In the genomic region with DNA sequence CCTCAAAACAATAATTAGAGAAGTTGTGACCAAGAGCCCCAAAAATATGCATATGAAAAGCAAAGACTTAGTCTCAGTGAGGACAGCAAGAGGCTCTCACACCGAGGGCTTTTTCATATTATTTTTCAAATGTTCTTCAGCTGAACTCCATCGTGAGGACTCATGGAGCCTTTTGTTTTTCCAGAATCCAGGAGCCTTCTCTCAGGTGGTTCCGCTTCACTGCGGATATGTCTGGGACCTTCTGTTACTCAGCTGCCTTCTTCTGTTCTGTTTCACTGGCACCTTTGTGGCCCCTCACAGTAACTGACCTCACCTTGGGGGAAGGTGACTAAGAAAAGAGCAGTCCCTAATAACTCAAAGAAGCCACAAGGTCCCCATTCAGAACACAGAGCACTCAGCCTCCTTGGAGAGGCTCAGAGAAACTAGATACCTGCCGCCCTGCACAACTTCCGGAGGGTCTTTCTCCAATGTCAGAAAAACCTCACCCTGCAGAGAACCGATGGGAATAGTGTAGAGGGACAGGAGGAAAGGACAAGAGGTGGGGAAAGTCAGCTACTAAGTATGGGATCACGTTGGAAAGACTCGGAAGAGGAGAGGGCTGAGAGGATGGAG, we compare ENCODE assay signal across 8 mouse cellular contexts. TPM values are rescaled to one million over a fixed set of nuclear protein-coding genes. Genes with fewer than 3 reads are reported as not detected.
DNase-seq lines count a peak whose midpoint lies in the region; ATAC-seq and TF ChIP-seq lines count a peak whose summit lies in the region.

No protein-coding gene starts in this region.

- no peaks in the 10 kb centered on the region for H3K36me3 ChIP-seq in lung, embryonic 14.5 days (ENCODE audit: insufficient read depth)
- no peaks in the 10 kb centered on the region for H3K36me3 ChIP-seq in embryonic facial prominence, embryonic 15.5 days
- H3K36me3 ChIP-seq in limb, embryonic 10.5 days, result no peaks in the 10 kb centered on the region
- H3K36me3 ChIP-seq in neural tube, embryonic 15.5 days, result no peaks in the 10 kb centered on the region

- peaks cover 16% of the 10 kb centered on the region; the same call in 1 of the 2 replicates for H3K27me3 ChIP-seq in lung, embryonic 14.5 days (ENCODE audit: insufficient read depth, low read length)
- H3K27me3 ChIP-seq in embryonic facial prominence, embryonic 15.5 days, result peaks cover 41% of the 10 kb centered on the region
- peaks cover 77% of the 10 kb centered on the region for H3K27me3 ChIP-seq in limb, embryonic 10.5 days (ENCODE audit: low read depth, poor library complexity, severe bottlenecking)
- H3K27me3 ChIP-seq in neural tube, embryonic 15.5 days (replicated peaks), result peaks cover 10% of the 10 kb centered on the region; the same call in 1 of the 2 replicates

- H3K4me1 ChIP-seq in lung, embryonic 14.5 days (ENCODE audit: insufficient read depth), result 0 out of 2 replicates have a peak, but pooled peaks cover 2% of the 10 kb centered on the region
- H3K4me1 ChIP-seq in embryonic facial prominence, embryonic 15.5 days, result no peaks in the 10 kb centered on the region
- peaks cover 50% of the 10 kb centered on the region for H3K4me1 ChIP-seq in limb, embryonic 10.5 days
- H3K4me1 ChIP-seq in neural tube, embryonic 15.5 days, result peaks cover 17% of the 10 kb centered on the region

- H3K4me3 ChIP-seq in lung, embryonic 14.5 days (ENCODE audit: low read depth, low read length), result peak overlapping the region; percentile 64
- H3K4me3 ChIP-seq in embryonic facial prominence, embryonic 15.5 days (replicated peaks), result peak overlapping the region; percentile 61
- H3K4me3 ChIP-seq in limb, embryonic 10.5 days, result peak overlapping the region; percentile 70
- H3K4me3 ChIP-seq in neural tube, embryonic 15.5 days (replicated peaks), result peak overlapping the region; percentile 70

- DNase-seq in lung, embryonic 14.5 days, result peak; percentile 24
- DNase-seq in lung, postnatal 10 days, result no peak
- no peak for DNase-seq in limb, embryonic 10.5 days (ENCODE audit: low spot score)
- no peak for DNase-seq in urinary bladder, postnatal 10 days (ENCODE audit: low spot score)
- DNase-seq in cerebellum, postnatal 36 days, result no peak
- no peak for DNase-seq in cerebellum, postnatal 25 days

- H3K9me3 ChIP-seq in lung, embryonic 14.5 days (ENCODE audit: low read depth, low read length), result no peaks in the 10 kb centered on the region
- no peaks in the 10 kb centered on the region for H3K9me3 ChIP-seq in embryonic facial prominence, embryonic 15.5 days (replicated peaks)
- no peaks in the 10 kb centered on the region for H3K9me3 ChIP-seq in limb, embryonic 10.5 days (replicated peaks)
- H3K9me3 ChIP-seq in neural tube, embryonic 15.5 days (replicated peaks), result no peaks in the 10 kb centered on the region

- 9% methylated on average over 9 of the region's 9 CpGs for WGBS in lung, embryonic 14.5 days
- 6% methylated on average over 9 of the region's 9 CpGs for WGBS in embryonic facial prominence, embryonic 15.5 days
- 14% methylated on average over 9 of the region's 9 CpGs for WGBS in limb, embryonic 10.5 days
- 13% methylated on average over 9 of the region's 9 CpGs for WGBS in neural tube, embryonic 15.5 days

- H3K4me2 ChIP-seq in lung, embryonic 14.5 days, result peak overlapping the region; percentile 90
- H3K4me2 ChIP-seq in embryonic facial prominence, embryonic 15.5 days (replicated peaks), result peak overlapping the region; percentile 97
- peak overlapping the region; percentile 99 for H3K4me2 ChIP-seq in neural tube, embryonic 15.5 days

- peak overlapping the region; percentile 75; the same call in 1 of the 2 replicates for H3K27ac ChIP-seq in lung, embryonic 14.5 days (ENCODE audit: low read depth)
- H3K27ac ChIP-seq in embryonic facial prominence, embryonic 15.5 days (replicated peaks), result no peak overlapping the region
- H3K27ac ChIP-seq in limb, embryonic 10.5 days, result peak overlapping the region; percentile 95
- H3K27ac ChIP-seq in neural tube, embryonic 15.5 days (replicated peaks), result peak overlapping the region; percentile 66; the same call in 1 of the 2 replicates

- H3K9ac ChIP-seq in lung, embryonic 14.5 days, result peak overlapping the region; percentile 66
- peak overlapping the region; percentile 44 for H3K9ac ChIP-seq in embryonic facial prominence, embryonic 15.5 days
- peak overlapping the region; percentile 67 for H3K9ac ChIP-seq in neural tube, embryonic 15.5 days (replicated peaks)

- no peak for TF ChIP-seq CTCF in lung, embryonic 14.5 days (IDR thresholded peaks at IDR 0.05; ENCODE audit: low read depth)

- peak; percentile 26 for ATAC-seq in lung, embryonic 14.5 days (ENCODE audit: insufficient read depth)
- ATAC-seq in embryonic facial prominence, embryonic 15.5 days (ENCODE audit: insufficient number of reproducible peaks, low FRiP score, low TSS enrichment, low read depth), result 0 out of 2 replicates have a peak, but pooled peaks have one; percentile 44
- ATAC-seq in neural tube, embryonic 15.5 days (ENCODE audit: low FRiP score), result peak; percentile 23; the same call in 1 of the 2 replicates

RNA-seq across cellular contexts. Expression of gene Bmpr1b, which starts 0.9 kb away (rescaled TPM):
- polyA plus RNA-seq in lung, embryonic 14.5 days (2014; fragmentation: Nextera tagmentation; extraction: Ambion mirVana), result 6.7 and 8.5 TPM in 2 replicates
- polyA plus RNA-seq in embryonic facial prominence, embryonic 15.5 days (2015; fragmentation: Nextera tagmentation; extraction: Ambion mirVana), result 5.3 and 5.9 TPM in 2 replicates
- 5.1 and 7.2 TPM in 2 replicates for polyA plus RNA-seq in limb, embryonic 10.5 days (2016; fragmentation: Nextera tagmentation; extraction: Ambion mirVana)
- polyA plus RNA-seq in neural tube, embryonic 15.5 days (2015; fragmentation: Nextera tagmentation; extraction: Ambion mirVana), result 4.6 and 4.8 TPM in 2 replicates
